Mouse (Mus musculus): ENCODE results near the gene Irs1. TPM values are rescaled to one million over a fixed set of nuclear protein-coding genes. Genes with fewer than 3 reads are reported as not detected.

The Irs1 gene
- polyA plus RNA-seq (2015; fragmentation: Nextera tagmentation; extraction: Ambion mirVana) = 4.7 and 5.9 TPM in 2 replicates

DNA sequence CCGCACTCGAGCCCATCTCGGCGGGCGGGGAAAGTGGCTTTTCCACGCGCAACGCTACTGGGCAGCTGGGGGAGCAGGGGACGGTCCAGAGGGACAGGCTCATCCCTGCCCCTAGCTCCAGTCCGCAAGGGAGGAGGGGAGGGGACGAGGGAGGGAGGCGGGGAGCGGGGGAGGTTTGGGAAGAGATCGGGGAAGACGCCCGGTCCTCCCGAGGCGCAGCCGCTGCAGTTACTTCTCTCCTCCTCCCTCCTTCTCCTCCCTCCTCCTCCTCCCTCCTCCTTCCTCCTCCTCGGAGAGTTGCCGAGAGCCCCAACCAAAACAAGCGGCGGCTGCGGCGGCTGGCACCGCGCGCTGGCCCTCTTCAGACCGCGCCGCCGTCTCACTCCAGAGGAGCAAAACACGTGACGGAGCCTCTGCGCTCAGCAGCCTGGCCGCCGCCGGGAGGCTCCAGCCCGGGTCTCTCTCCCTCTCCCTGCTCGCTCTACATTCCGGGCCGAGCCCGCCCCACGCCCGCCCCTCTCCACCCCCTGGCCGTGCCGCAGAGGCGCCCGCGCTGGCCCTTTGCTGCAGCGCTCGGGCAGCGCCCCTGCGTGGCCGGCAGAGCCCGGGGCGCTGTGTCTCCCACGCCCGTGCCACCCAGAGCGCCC is at the start of gene Irs1:
Irs1 (minus strand) TSS at position 266 of the 647 bp plus-strand sequence.
- peak; percentile 97 for DNase-seq (ENCODE audit: low spot score)
- no peaks in the 10 kb centered on the region for H3K36me3 ChIP-seq (ENCODE audit: insufficient read depth, low read length)
- peak within 1 kb of the TSS; percentile 46 for H3K9ac ChIP-seq (replicated peaks; ENCODE audit: low read depth)
- H3K4me2 ChIP-seq (replicated peaks; ENCODE audit: low read depth, low read length) = peak within 1 kb of the TSS; percentile 89
- peaks cover 22% of the 10 kb centered on the region; the same call in 1 of the 2 replicates for H3K4me1 ChIP-seq (ENCODE audit: insufficient read depth, low read depth, low read length)
- TF ChIP-seq CTCF (IDR thresholded peaks at IDR 0.05) (peak; percentile 76), EP300 (IDR thresholded peaks at IDR 0.05) (no peak)
- no peaks in the 10 kb centered on the region for H3K9me3 ChIP-seq (ENCODE audit: low read length)
- H3K4me3 ChIP-seq (ENCODE audit: low read depth, low read length) = peak within 1 kb of the TSS; percentile 61
- peak within 1 kb of the TSS; percentile 90 for H3K27ac ChIP-seq (ENCODE audit: low read length)
- no peaks in the 10 kb centered on the region for H3K27me3 ChIP-seq (replicated peaks; ENCODE audit: insufficient read depth, low read length)
- ATAC-seq = peak; percentile 95
- 3% methylated on average over 21 of the region's 60 CpGs for WGBS

DNA sequence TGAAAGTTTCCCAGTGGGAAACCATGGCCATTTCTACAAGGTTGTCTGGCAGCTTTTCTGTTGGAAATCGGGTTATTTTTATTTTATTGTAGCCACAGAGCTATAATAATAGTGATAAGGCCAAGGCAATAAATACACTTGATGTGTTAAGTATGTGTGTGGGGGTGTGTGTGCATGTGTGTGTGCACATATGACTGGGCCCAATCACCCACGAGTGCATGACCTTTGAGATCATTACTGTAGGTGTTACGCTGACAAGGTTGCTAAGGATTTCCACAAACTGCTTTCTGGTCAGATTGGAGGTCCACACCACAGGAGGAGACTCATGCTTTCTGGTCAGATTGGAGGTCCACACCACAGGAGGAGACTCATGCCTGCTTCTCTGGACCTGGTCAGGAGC is 43.3 kb upstream of the Irs1 start:
- no peak for ATAC-seq
- Histone ChIP-seq H3K9me3 (ENCODE audit: low read length) (no peaks in the 10 kb centered on the region), H3K4me2 (replicated peaks; ENCODE audit: low read depth, low read length) (no peak overlapping the region)

DNA sequence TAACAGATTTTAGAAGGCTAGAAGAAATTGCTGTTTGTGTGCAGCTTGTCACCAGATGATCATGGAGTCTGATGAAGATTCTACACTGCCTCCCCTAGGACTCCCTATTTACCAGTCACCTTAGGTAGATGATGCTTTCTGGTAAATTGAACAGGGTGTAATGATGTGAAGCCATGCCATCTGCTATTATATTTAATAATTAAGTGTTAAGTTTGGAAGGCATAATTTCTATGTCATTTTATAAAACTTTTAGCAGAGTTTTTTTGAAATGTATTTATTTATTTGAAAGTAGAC is 38.7 kb upstream of the Irs1 start:
- no peaks in the 10 kb centered on the region for H3K27me3 ChIP-seq (replicated peaks; ENCODE audit: insufficient read depth, low read length)
- no peak for ATAC-seq
- no peaks in the 10 kb centered on the region for H3K4me1 ChIP-seq (ENCODE audit: insufficient read depth, low read depth, low read length)
- H3K4me2 ChIP-seq (replicated peaks; ENCODE audit: low read depth, low read length) = no peak overlapping the region
- TF ChIP-seq EP300 (IDR thresholded peaks at IDR 0.05) (no peak), CTCF (IDR thresholded peaks at IDR 0.05) (no peak)
- no peak overlapping the region for H3K4me3 ChIP-seq (ENCODE audit: low read depth, low read length)
- H3K9ac ChIP-seq (replicated peaks; ENCODE audit: low read depth) = no peak overlapping the region
- no peak overlapping the region for H3K27ac ChIP-seq (ENCODE audit: low read length)
- no peaks in the 10 kb centered on the region for H3K36me3 ChIP-seq (ENCODE audit: insufficient read depth, low read length)
- no peak for DNase-seq (ENCODE audit: low spot score)
- H3K9me3 ChIP-seq (ENCODE audit: low read length) = no peaks in the 10 kb centered on the region

More for the DNA sequence above, 43.3 kb upstream of the Irs1 start:
- 86% methylated on average over 3 of the region's 3 CpGs for WGBS
- Histone ChIP-seq H3K4me3 (ENCODE audit: low read depth, low read length) (no peak overlapping the region), H3K4me1 (ENCODE audit: insufficient read depth, low read depth, low read length) (no peaks in the 10 kb centered on the region), H3K27ac (ENCODE audit: low read length) (no peak overlapping the region), H3K9ac (replicated peaks; ENCODE audit: low read depth) (no peak overlapping the region), H3K36me3 (ENCODE audit: insufficient read depth, low read length) (no peaks in the 10 kb centered on the region), H3K27me3 (replicated peaks; ENCODE audit: insufficient read depth, low read length) (no peaks in the 10 kb centered on the region)
- TF ChIP-seq EP300 (IDR thresholded peaks at IDR 0.05) = no peak
- no peak for TF ChIP-seq CTCF (IDR thresholded peaks at IDR 0.05)
- no peak for DNase-seq (ENCODE audit: low spot score)

DNA sequence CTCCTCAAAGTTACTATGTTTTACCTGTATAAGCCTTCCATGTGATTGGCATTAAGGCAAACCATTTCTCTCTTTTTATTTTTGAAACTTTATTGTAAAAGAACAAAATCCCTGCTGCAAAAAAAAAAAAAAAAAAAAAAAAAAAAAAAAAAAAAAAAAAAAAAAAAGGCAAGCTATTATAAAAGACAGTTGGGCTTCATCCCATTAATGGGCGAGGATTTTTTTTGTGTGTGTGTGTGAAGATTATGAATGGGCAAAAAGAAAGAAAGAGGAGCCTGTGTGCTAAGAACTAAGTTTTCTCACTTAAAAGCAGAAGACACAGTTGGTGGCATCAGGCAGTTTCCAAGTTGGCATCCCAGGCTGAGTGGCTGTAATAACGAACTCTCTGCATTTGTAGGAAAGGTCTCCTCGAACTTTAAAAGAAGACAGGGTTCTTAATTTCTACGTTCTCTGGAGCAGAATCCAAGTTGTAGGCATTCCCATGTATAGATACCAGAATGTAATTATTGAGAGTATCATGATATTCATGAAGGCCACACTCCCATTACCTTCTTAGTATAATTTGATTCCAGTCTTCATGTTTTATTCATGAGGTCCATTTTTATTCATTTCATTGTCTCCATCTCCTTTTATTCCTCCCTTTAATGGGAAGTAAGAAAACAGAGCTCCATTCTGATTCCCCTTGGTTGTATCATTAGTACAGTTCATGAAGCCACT is 38.2 kb upstream of the Irs1 start:
- no peak overlapping the region for H3K27ac ChIP-seq (ENCODE audit: low read length)
- TF ChIP-seq CTCF (IDR thresholded peaks at IDR 0.05) (no peak), EP300 (IDR thresholded peaks at IDR 0.05) (no peak)

DNA sequence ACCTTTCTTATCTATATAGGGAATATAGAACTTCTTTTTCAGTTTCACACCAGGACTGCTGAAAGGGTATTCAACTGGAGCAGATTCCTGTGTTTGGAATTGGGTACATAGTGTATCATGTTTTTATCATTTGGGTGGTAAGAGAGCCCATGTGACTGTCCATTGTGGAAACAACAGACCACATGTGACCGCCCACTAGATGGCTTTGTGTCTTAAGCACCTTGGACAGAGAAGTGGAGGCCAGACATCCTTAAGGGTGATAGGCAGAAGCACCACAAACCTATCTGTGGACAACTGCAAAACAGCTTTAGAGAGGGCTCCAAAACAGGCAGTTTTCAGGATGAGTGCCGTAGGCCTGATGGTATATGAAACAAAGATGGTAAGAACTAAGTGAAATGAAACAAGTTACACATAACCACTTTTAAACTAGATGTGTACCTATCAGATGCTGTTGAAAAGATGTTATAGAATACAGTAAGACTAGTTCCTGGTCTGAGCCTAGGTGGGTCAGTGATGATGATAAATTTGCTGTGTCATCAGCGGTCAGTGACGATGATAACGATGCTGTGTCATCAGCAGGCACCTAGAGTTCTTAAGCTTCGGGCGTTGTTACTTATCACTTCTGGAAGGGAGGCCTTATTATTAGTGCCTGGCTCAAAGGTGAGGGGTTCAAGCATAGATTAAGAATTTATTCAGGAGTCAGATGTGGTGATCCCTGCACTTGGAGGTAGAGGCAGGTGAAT is 37.0 kb upstream of the Irs1 start:
- Histone ChIP-seq H3K9ac (replicated peaks; ENCODE audit: low read depth) (no peak overlapping the region), H3K27ac (ENCODE audit: low read length) (no peak overlapping the region), H3K4me3 (ENCODE audit: low read depth, low read length) (no peak overlapping the region), H3K4me1 (ENCODE audit: insufficient read depth, low read depth, low read length) (no peaks in the 10 kb centered on the region), H3K9me3 (ENCODE audit: low read length) (no peaks in the 10 kb centered on the region), H3K4me2 (replicated peaks; ENCODE audit: low read depth, low read length) (no peak overlapping the region), H3K27me3 (replicated peaks; ENCODE audit: insufficient read depth, low read length) (no peaks in the 10 kb centered on the region), H3K36me3 (ENCODE audit: insufficient read depth, low read length) (no peaks in the 10 kb centered on the region)
- ATAC-seq = no peak
- 88% methylated on average over 7 of the region's 7 CpGs for WGBS
- TF ChIP-seq EP300 (IDR thresholded peaks at IDR 0.05) (no peak), CTCF (IDR thresholded peaks at IDR 0.05) (no peak)
- DNase-seq (ENCODE audit: low spot score) = no peak

More for the DNA sequence above, 38.2 kb upstream of the Irs1 start:
- Histone ChIP-seq H3K9ac (replicated peaks; ENCODE audit: low read depth) (no peak overlapping the region), H3K4me3 (ENCODE audit: low read depth, low read length) (no peak overlapping the region), H3K4me2 (replicated peaks; ENCODE audit: low read depth, low read length) (no peak overlapping the region), H3K27me3 (replicated peaks; ENCODE audit: insufficient read depth, low read length) (no peaks in the 10 kb centered on the region), H3K4me1 (ENCODE audit: insufficient read depth, low read depth, low read length) (no peaks in the 10 kb centered on the region), H3K9me3 (ENCODE audit: low read length) (no peaks in the 10 kb centered on the region), H3K36me3 (ENCODE audit: insufficient read depth, low read length) (no peaks in the 10 kb centered on the region)
- 86% methylated on average over 4 of the region's 4 CpGs for WGBS
- DNase-seq (ENCODE audit: low spot score) (no peak), ATAC-seq (no peak)

DNA sequence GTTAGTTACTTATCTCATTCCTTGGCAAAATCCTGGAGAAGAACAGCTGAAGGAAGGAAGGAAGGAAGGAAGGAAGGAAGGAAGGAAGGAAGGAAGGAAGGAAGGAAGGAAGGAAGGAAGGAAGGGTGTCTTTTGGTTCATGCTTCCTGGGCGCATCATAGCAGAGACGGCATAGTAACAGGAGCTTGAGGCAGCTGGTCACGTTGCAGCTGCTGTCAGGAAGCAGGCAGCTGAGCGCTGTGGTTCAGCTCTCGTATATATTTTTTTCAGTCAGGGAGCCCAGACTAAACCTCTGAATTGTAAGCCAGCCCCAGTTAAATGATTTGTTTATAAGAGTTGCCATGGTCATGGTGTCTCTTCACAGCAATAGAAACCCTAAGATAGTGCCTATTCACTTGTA is 34.9 kb upstream of the Irs1 start:
- H3K9me3 ChIP-seq (ENCODE audit: low read length) = no peaks in the 10 kb centered on the region
- ATAC-seq (no peak), DNase-seq (ENCODE audit: low spot score) (no peak)
- H3K4me1 ChIP-seq (ENCODE audit: insufficient read depth, low read depth, low read length) = no peaks in the 10 kb centered on the region
- 72% methylated on average over 5 of the region's 5 CpGs for whole genome bisulfite sequencing
- TF ChIP-seq EP300 (IDR thresholded peaks at IDR 0.05) = no peak
- TF ChIP-seq CTCF (IDR thresholded peaks at IDR 0.05) = no peak
- no peak overlapping the region for H3K9ac ChIP-seq (replicated peaks; ENCODE audit: low read depth)
- no peaks in the 10 kb centered on the region for H3K27me3 ChIP-seq (replicated peaks; ENCODE audit: insufficient read depth, low read length)
- H3K4me2 ChIP-seq (replicated peaks; ENCODE audit: low read depth, low read length) = no peak overlapping the region
- no peak overlapping the region for H3K4me3 ChIP-seq (ENCODE audit: low read depth, low read length)
- H3K36me3 ChIP-seq (ENCODE audit: insufficient read depth, low read length) = no peaks in the 10 kb centered on the region
- H3K27ac ChIP-seq (ENCODE audit: low read length) = no peak overlapping the region
